12 mouse cellular contexts compared by ENCODE assay signal in the genomic region with DNA sequence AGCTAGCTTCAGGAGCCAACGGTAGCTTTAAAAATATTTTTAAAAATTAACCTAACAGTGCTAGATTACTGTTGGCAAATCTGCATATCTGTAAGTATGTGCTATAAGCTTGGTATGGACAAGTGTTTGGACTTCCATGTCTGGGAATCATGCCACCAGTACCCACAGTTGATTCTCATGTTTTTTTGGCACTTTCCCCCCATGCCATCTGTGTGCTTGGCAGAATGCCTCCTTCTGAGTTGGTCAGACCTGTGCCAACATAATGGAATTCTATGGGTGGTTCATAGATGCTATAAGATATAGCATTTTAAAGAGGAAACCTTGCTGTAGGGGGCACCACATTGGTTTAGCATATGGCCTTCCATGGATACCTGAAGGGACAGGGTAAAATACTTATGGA.
DNase-seq lines count a peak whose midpoint lies in the region; ATAC-seq lines count a peak whose summit lies in the region.
"Had no signal": no experiment of that assay in that cellular context is flagged by ENCODE, and none has a peak within 500 bp of the region (broad histone marks: within the 10 kb centered on the region; RNA-seq: fewer than 3 reads in every experiment).

No protein-coding gene starts in this region.

- DNase-seq in cerebellum, adult 9-11 months, result peak; percentile 91
- peak; percentile 47 for DNase-seq in layer of hippocampus, adult 9-11 months
- peak; percentile 11 for DNase-seq in right cerebral cortex, postnatal 14 days
- DNase-seq in lung, postnatal 14 days, result no peak
- no peak for DNase-seq in thymus, postnatal 25 days
- DNase-seq: thymus, postnatal 36 days had no signal

- no peak overlapping the region for H3K4me3 ChIP-seq in hindbrain, embryonic 16.5 days (ENCODE audit: low read length)
- no peak overlapping the region for H3K4me3 ChIP-seq in hindbrain, embryonic 13.5 days
- H3K4me3 ChIP-seq: limb, embryonic 13.5 days had no signal

- no peaks in the 10 kb centered on the region for H3K4me1 ChIP-seq in hindbrain, embryonic 16.5 days (ENCODE audit: control insufficient read depth, insufficient read depth, low read depth, low read length)
- H3K4me1 ChIP-seq in hindbrain, embryonic 13.5 days (replicated peaks), result peaks cover 3% of the 10 kb centered on the region
- H3K4me1 ChIP-seq: limb, embryonic 13.5 days had no signal

- no peaks in the 10 kb centered on the region for H3K36me3 ChIP-seq in hindbrain, embryonic 16.5 days (ENCODE audit: control insufficient read depth, insufficient read depth, low read length)
- no peaks in the 10 kb centered on the region for H3K36me3 ChIP-seq in hindbrain, embryonic 13.5 days
- H3K36me3 ChIP-seq: limb, embryonic 13.5 days had no signal

- H3K4me2 ChIP-seq in hindbrain, embryonic 16.5 days (ENCODE audit: low read length), result no peak overlapping the region
- no peak overlapping the region for H3K4me2 ChIP-seq in hindbrain, embryonic 13.5 days
- H3K4me2 ChIP-seq: limb, embryonic 13.5 days had no signal

- no peaks in the 10 kb centered on the region for H3K9me3 ChIP-seq in hindbrain, embryonic 16.5 days (ENCODE audit: control insufficient read depth, low read length)
- H3K9me3 ChIP-seq in hindbrain, embryonic 13.5 days, result no peaks in the 10 kb centered on the region
- H3K9me3 ChIP-seq: limb, embryonic 13.5 days had no signal

- peak; percentile 79 for ATAC-seq in hindbrain, embryonic 16.5 days
- no peak for ATAC-seq in hindbrain, embryonic 13.5 days (ENCODE audit: low FRiP score)
- ATAC-seq in activated CD4-positive, CD25-positive, alpha-beta regulatory T cell, adult 4 months, result no peak
- ATAC-seq: inflammation-experienced regulatory T-cells, adult 6 months had no signal

- no peaks in the 10 kb centered on the region for H3K27me3 ChIP-seq in hindbrain, embryonic 16.5 days (replicated peaks; ENCODE audit: control insufficient read depth, insufficient read depth, low read length)
- no peaks in the 10 kb centered on the region for H3K27me3 ChIP-seq in hindbrain, embryonic 13.5 days
- H3K27me3 ChIP-seq: limb, embryonic 13.5 days had no signal

- no peak overlapping the region for H3K27ac ChIP-seq in hindbrain, embryonic 16.5 days (ENCODE audit: low read depth, low read length)
- H3K27ac ChIP-seq in hindbrain, embryonic 13.5 days, result no peak overlapping the region
- H3K27ac ChIP-seq: limb, embryonic 13.5 days; macrophage had no signal

- H3K9ac ChIP-seq in hindbrain, embryonic 16.5 days (ENCODE audit: low read depth, low read length), result no peak overlapping the region
- H3K9ac ChIP-seq in hindbrain, embryonic 13.5 days, result no peak overlapping the region
- H3K9ac ChIP-seq: limb, embryonic 13.5 days had no signal

- 86% methylated on average over 1 of the region's 1 CpGs for WGBS in hindbrain, embryonic 16.5 days
- 83% methylated on average over 1 of the region's 1 CpGs for WGBS in hindbrain, embryonic 13.5 days

Comparison
In these comparisons a context has a peak if more than half of its experiments do, and no peak if none do; other contexts are left out.
1. DNase-seq: peak in cerebellum, adult 9-11 months (single experiment), layer of hippocampus, adult 9-11 months (single experiment) and right cerebral cortex, postnatal 14 days (single experiment); none in lung, postnatal 14 days (single experiment) and thymus, postnatal 25 days (single experiment).